Mouse (Mus musculus): ENCODE data around the gene Pold1. TPM values are rescaled to one million over a fixed set of nuclear protein-coding genes. Genes with fewer than 3 reads are reported as not detected.

Gene Pold1
- total RNA-seq, 2 experiments from 2014 or later, result 9.0 to 10.5 TPM

DNA sequence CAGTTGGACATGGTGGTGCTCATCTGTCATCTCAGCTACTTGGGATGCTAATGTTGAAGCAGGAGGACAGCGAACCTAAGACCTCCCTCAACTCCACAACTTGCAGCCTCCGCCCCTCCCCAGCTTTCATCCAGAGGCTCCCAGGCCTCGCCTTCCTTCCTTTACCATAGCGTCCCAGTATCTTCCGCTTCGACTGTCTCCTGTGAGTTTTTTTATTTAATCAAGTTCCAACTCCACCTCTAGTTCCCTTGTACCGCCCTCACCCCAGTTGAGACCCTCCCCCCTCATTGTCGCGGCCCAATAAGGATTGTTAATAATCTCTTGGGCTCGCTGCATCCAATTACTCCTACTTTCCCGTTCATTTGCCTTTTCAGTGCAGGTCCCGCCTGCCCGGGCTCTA lies 41.3 kb upstream of the Pold1 start:
- peak overlapping the region; percentile 61 for H3K27ac ChIP-seq
- H3K4me3 ChIP-seq, result peak overlapping the region; percentile 53
- TF ChIP-seq CTCF (conservative IDR thresholded peaks at IDR 0.05), result no peak
- no peak for DNase-seq (ENCODE audit: low spot score in 2 of 2)

- H3K27ac ChIP-seq, result peak overlapping the region; percentile 93
Observed at GRCm38 (mm10) chr7:44589149-44589548, 40.5 kb upstream of the Pold1 start.

GRCm38 (mm10) chr7:44588338-44588737 lies 39.7 kb upstream of the Pold1 start:
- no peak for DNase-seq (ENCODE audit: low spot score in 2 of 2)
- Histone ChIP-seq H3K27ac (peak overlapping the region; percentile 93), H3K4me3 (peak overlapping the region; percentile 53)
- no peak for TF ChIP-seq CTCF (conservative IDR thresholded peaks at IDR 0.05)

More at GRCm38 (mm10) chr7:44589149-44589548, 40.5 kb upstream of the Pold1 start:
- TF ChIP-seq CTCF (conservative IDR thresholded peaks at IDR 0.05), result peak; percentile 18; the same call in 1 of the 2 replicates
- DNase-seq (ENCODE audit: low spot score in 2 of 2), result peak; percentile 72 to 78
- peak overlapping the region; percentile 53 for H3K4me3 ChIP-seq

DNA sequence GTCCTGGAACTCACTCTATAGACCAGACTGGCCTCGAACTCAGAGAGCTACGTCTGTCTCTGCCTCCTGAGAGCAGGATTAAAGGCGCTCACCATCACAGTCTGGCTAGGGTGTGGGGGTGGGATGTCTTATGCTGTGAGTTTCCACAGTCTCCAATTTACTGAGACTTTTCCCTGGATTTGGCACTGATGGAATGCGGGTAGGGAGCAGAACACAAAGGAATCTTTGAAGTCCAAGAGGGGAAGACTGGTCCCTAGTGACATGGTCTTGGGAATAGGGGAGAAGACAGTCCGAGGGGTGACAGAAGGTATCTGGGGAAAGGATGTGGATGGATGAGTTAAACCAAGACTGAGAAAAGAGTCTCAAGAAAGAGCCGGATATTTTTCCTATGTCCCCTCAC lies 39.0 kb upstream of the Pold1 start:
- Histone ChIP-seq H3K27ac (peak overlapping the region; percentile 93; the same call in 1 of the 2 replicates), H3K4me3 (peak overlapping the region; percentile 53)
- DNase-seq (ENCODE audit: low spot score in 2 of 2), result no peak
- no peak for TF ChIP-seq CTCF (conservative IDR thresholded peaks at IDR 0.05)

DNA sequence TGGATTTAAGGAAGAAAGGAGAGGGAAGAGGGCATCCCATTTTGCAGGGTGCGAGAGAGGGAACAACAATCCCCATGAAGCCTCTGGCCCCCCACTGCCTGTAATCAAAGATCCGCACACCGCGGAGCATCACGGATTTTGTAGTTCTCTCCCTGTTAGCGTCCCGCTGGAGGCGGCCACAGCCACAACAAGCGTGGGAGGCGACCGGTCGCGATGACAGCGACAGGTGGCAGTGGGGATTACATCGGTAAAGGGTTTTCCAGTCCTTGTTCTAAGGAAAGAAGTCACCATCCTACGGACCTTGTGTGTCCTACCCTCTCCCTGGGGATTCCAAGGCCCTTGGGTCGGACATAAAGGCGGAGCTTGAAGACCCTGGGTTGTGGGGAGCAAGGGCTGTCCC lies 38.3 kb upstream of the Pold1 start:
- TF ChIP-seq CTCF (conservative IDR thresholded peaks at IDR 0.05), result peak; percentile 19

GRCm38 (mm10) chr7:44586518-44586917 lies 37.9 kb upstream of the Pold1 start:
- peak overlapping the region; percentile 53 for H3K4me3 ChIP-seq
- peak overlapping the region; percentile 93 for H3K27ac ChIP-seq
- TF ChIP-seq CTCF (conservative IDR thresholded peaks at IDR 0.05), result no peak
- DNase-seq (ENCODE audit: low spot score in 2 of 2), result peak; percentile 79 to 80

More for the DNA sequence above, 38.3 kb upstream of the Pold1 start:
- Histone ChIP-seq H3K27ac (peak overlapping the region; percentile 93), H3K4me3 (peak overlapping the region; percentile 53)
- DNase-seq (ENCODE audit: low spot score in 2 of 2), result peak; percentile 84 to 91

GRCm38 (mm10) chr7:44585606-44586005 lies 37.0 kb upstream of the Pold1 start:
- no peak overlapping the region for H3K27ac ChIP-seq
- DNase-seq (ENCODE audit: low spot score in 2 of 2), result no peak
- H3K4me3 ChIP-seq, result no peak overlapping the region
- no peak for TF ChIP-seq CTCF (conservative IDR thresholded peaks at IDR 0.05)

DNA sequence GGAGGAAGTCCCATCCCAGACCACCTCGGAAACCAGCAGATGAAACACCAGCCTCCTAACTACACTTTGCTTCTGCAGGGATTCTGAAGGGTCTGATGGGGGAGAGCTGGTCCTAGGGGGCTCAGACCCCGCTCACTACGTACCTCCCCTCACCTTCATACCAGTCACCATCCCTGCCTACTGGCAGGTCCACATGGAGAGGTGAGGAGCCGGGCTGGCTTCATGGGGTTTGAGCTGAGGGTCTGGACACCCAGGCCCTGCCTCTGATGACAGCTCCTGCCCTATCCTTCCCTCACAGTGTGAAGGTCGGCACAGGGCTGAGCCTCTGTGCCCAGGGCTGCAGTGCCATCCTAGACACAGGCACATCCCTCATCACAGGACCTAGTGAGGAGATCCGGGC lies 36.3 kb upstream of the Pold1 start:
- no peak for DNase-seq (ENCODE audit: low spot score in 2 of 2)
- H3K4me3 ChIP-seq, result no peak overlapping the region
- TF ChIP-seq CTCF (conservative IDR thresholded peaks at IDR 0.05), result no peak
- no peak overlapping the region for H3K27ac ChIP-seq

DNA sequence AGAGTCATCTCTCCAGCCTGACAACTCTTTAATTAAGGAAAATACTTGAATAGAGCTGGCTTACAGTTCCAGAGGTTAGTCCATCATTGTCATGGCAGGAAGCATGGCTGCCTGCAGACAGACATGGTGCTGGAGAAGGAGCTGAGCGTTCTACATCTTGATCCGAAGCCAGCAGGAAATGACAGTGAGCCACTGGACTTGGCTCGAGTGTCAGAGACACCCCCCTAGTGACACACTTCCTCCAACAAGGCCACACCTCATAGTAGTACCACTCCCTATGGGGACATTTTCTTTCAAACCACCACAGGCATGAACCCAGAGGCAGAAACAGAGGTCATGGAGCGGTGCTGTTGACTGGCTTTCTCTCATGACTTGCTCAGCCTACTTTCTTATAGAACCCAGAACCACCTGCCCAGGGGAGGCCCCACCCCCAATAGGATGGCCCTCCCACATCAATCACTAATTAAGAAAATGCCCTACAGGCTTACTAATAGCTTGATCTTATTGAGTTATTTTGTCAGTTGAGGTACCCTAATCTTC lies 35.7 kb upstream of the Pold1 start:
- Histone ChIP-seq H3K4me3 (no peak overlapping the region), H3K27ac (no peak overlapping the region)
- DNase-seq (ENCODE audit: low spot score in 2 of 2), result no peak
- TF ChIP-seq CTCF (conservative IDR thresholded peaks at IDR 0.05), result no peak

GRCm38 (mm10) chr7:44583146-44583545 lies 34.5 kb upstream of the Pold1 start:
- no peak overlapping the region for H3K27ac ChIP-seq
- no peak for TF ChIP-seq CTCF (conservative IDR thresholded peaks at IDR 0.05)
- no peak for DNase-seq (ENCODE audit: low spot score in 2 of 2)
- H3K4me3 ChIP-seq, result no peak overlapping the region

DNA sequence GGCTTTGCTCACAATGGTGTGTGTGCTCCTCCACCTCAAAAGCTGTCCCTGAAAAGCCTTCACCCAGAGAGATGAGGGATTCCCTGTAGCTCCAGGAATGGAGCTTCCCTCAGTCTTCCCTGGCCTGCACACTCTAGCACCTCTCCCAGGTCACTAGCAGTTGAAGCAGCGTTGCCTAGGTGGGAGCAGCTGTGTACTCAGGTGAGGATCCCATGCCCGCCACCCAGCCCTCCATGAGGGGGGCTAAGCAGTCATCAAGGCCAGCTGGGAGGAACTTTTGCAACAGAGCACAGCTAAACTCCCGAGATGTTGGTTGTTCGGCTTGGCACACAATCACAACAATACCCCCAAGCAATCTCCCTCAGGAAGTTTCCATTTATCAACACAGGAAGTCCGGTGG lies 34.1 kb upstream of the Pold1 start:
- no peak for TF ChIP-seq CTCF (conservative IDR thresholded peaks at IDR 0.05)
- H3K27ac ChIP-seq, result no peak overlapping the region
- no peak overlapping the region for H3K4me3 ChIP-seq
- no peak for DNase-seq (ENCODE audit: low spot score in 2 of 2)

- DNase-seq (ENCODE audit: low spot score in 2 of 2), result no peak
- TF ChIP-seq CTCF (conservative IDR thresholded peaks at IDR 0.05), result no peak
- no peak overlapping the region for H3K27ac ChIP-seq
- H3K4me3 ChIP-seq, result no peak overlapping the region
Observed at GRCm38 (mm10) chr7:44581637-44582036, 33.0 kb upstream of the Pold1 start.

GRCm38 (mm10) chr7:44576333-44576844 lies 27.7 kb upstream of the Pold1 start:
- Histone ChIP-seq H3K4me3 (no peak overlapping the region), H3K27ac (no peak overlapping the region)
- peak; percentile 18 for TF ChIP-seq CTCF (conservative IDR thresholded peaks at IDR 0.05)
- DNase-seq (ENCODE audit: low spot score in 2 of 2), result no peak

GRCm38 (mm10) chr7:44572956-44573484 lies 24.4 kb upstream of the Pold1 start:
- Histone ChIP-seq H3K27ac (no peak overlapping the region), H3K4me3 (no peak overlapping the region)
- DNase-seq (ENCODE audit: low spot score in 2 of 2), result no peak
- TF ChIP-seq CTCF (conservative IDR thresholded peaks at IDR 0.05), result no peak
